ENCODE assay signal across 14 mouse cellular contexts in genomic region chr8:25366181-25366580, GRCm38 (mm10).
DNase-seq lines count a peak whose midpoint lies in the region; ATAC-seq and TF ChIP-seq lines count a peak whose summit lies in the region.
"Had no signal": no experiment of that assay in that cellular context is flagged by ENCODE, and none has a peak within 500 bp of the region (broad histone marks: within the 10 kb centered on the region; RNA-seq: fewer than 3 reads in every experiment).

No protein-coding gene starts in this region.

- no peaks in the 10 kb centered on the region for H3K79me2 ChIP-seq in myocyte (ENCODE audit: control insufficient read depth, insufficient read depth)

- intact Hi-C loops in heart, postnatal 10 days (cut with DNase I): no loop called here

- no peak overlapping the region for H3ac ChIP-seq in myocyte (ENCODE audit: control insufficient read depth, insufficient read length)

- no peak overlapping the region for H3K4me2 ChIP-seq in midbrain, embryonic 11.5 days
- no peak overlapping the region for H3K4me2 ChIP-seq in midbrain, embryonic 14.5 days (ENCODE audit: low read length)
- peak overlapping the region; percentile 58 for H3K4me2 ChIP-seq in myocyte (ENCODE audit: low read depth)
- H3K4me2 ChIP-seq: heart, embryonic 13.5 days; hindbrain, embryonic 15.5 days; liver, embryonic 15.5 days had no signal

- peak; percentile 92 for DNase-seq in heart, adult 11 months
- DNase-seq in heart, postnatal 10 days: no peak
- DNase-seq in midbrain, embryonic 11.5 days (ENCODE audit: low spot score, missing footprints): peak; percentile 73
- DNase-seq in midbrain, embryonic 14.5 days: no peak
- peak; percentile 38 for DNase-seq in gastrocnemius, adult 18-20 months (ENCODE audit: low spot score)
- no peak for DNase-seq in thymus, postnatal 36 days
- DNase-seq: adrenal gland, adult 2 months; thymus, postnatal 4 days had no signal

- no peak for TF ChIP-seq POLR2A in myocyte (IDR thresholded peaks at IDR 0.05; ENCODE audit: insufficient read length, low read depth)

- 23% methylated on average over 3 of the region's 3 CpGs for WGBS in midbrain, embryonic 11.5 days
- WGBS in midbrain, embryonic 14.5 days: 17% methylated on average over 3 of the region's 3 CpGs

- no peak overlapping the region for H3K27ac ChIP-seq in midbrain, embryonic 11.5 days (ENCODE audit: low read depth, low read length)
- no peak overlapping the region for H3K27ac ChIP-seq in midbrain, embryonic 14.5 days (replicated peaks; ENCODE audit: low read depth, low read length)
- H3K27ac ChIP-seq: heart, embryonic 13.5 days; hindbrain, embryonic 15.5 days; liver, embryonic 15.5 days had no signal

- H3K9me3 ChIP-seq in midbrain, embryonic 11.5 days (ENCODE audit: control insufficient read depth, low read length): no peaks in the 10 kb centered on the region
- H3K9me3 ChIP-seq in midbrain, embryonic 14.5 days (ENCODE audit: control insufficient read depth, low read length): no peaks in the 10 kb centered on the region; the same call in 1 of the 2 replicates
- H3K9me3 ChIP-seq: hindbrain, embryonic 15.5 days; liver, embryonic 15.5 days had no signal

- H3K4me1 ChIP-seq in midbrain, embryonic 11.5 days (ENCODE audit: control insufficient read depth, insufficient read depth, low read length): peaks cover 9% of the 10 kb centered on the region
- peaks cover 12% of the 10 kb centered on the region for H3K4me1 ChIP-seq in midbrain, embryonic 14.5 days (ENCODE audit: control insufficient read depth, insufficient read depth, low read length)
- H3K4me1 ChIP-seq: liver, embryonic 15.5 days had no signal

- H3K4me3 ChIP-seq in midbrain, embryonic 11.5 days (ENCODE audit: low read depth, low read length): no peak overlapping the region
- no peak overlapping the region for H3K4me3 ChIP-seq in midbrain, embryonic 14.5 days (replicated peaks; ENCODE audit: low read depth, low read length)
- H3K4me3 ChIP-seq in myocyte: no peak overlapping the region
- H3K4me3 ChIP-seq: erythroblast, embryonic 14.5 days; heart, embryonic 13.5 days; hindbrain, embryonic 15.5 days; liver, embryonic 15.5 days had no signal

- H3K36me3 ChIP-seq in midbrain, embryonic 11.5 days (ENCODE audit: control insufficient read depth, insufficient read depth, low read length): no peaks in the 10 kb centered on the region
- H3K36me3 ChIP-seq in midbrain, embryonic 14.5 days (ENCODE audit: control insufficient read depth, insufficient read depth, low read length): no peaks in the 10 kb centered on the region
- H3K36me3 ChIP-seq in myocyte (ENCODE audit: control insufficient read depth, insufficient read depth): no peaks in the 10 kb centered on the region
- H3K36me3 ChIP-seq: heart, embryonic 13.5 days; hindbrain, embryonic 15.5 days; liver, embryonic 15.5 days had no signal

- no peak overlapping the region for H3K9ac ChIP-seq in midbrain, embryonic 11.5 days (ENCODE audit: low read length)
- no peak overlapping the region for H3K9ac ChIP-seq in midbrain, embryonic 14.5 days (replicated peaks; ENCODE audit: low read length)
- H3K9ac ChIP-seq: heart, embryonic 13.5 days; hindbrain, embryonic 15.5 days; liver, embryonic 15.5 days had no signal

- peaks cover 4% of the 10 kb centered on the region; the same call in 1 of the 2 replicates for H3K27me3 ChIP-seq in midbrain, embryonic 11.5 days (ENCODE audit: control insufficient read depth, insufficient read depth, low read length)
- H3K27me3 ChIP-seq in midbrain, embryonic 14.5 days (ENCODE audit: control insufficient read depth, insufficient read depth, low read length): no peaks in the 10 kb centered on the region; the same call in 1 of the 2 replicates
- no peaks in the 10 kb centered on the region for H3K27me3 ChIP-seq in myocyte (ENCODE audit: control insufficient read depth, insufficient read depth, insufficient read length)
- H3K27me3 ChIP-seq: hindbrain, embryonic 15.5 days; liver, embryonic 15.5 days had no signal

- ATAC-seq in midbrain, embryonic 11.5 days (ENCODE audit: low FRiP score): no peak
- no peak for ATAC-seq in midbrain, embryonic 14.5 days (ENCODE audit: low FRiP score, low TSS enrichment)
- ATAC-seq in megakaryocyte-erythroid progenitor cell, adult 5-6 weeks (replicated peaks; ENCODE audit: low FRiP score, low TSS enrichment, poor library complexity, severe bottlenecking): no peak

TF ChIP-seq in myocyte, 11 proteins besides CTCF, POLR2A, EP300 and RAD21:
- TF ChIP-seq E2F4 (IDR thresholded peaks at IDR 0.05; ENCODE audit: insufficient read depth) (no peak), USF1 (IDR thresholded peaks at IDR 0.05; ENCODE audit: low read depth) (no peak), TCF12 (IDR thresholded peaks at IDR 0.05; ENCODE audit: insufficient read depth, poor library complexity, severe bottlenecking) (no peak), CEBPB (IDR thresholded peaks at IDR 0.05; ENCODE audit: insufficient read depth, poor library complexity, severe bottlenecking) (no peak), SRF (IDR thresholded peaks at IDR 0.05; ENCODE audit: control insufficient read depth, insufficient read length, low read depth) (no peak), REST (IDR thresholded peaks at IDR 0.05; ENCODE audit: insufficient read depth, insufficient read length) (no peak), MAX (IDR thresholded peaks at IDR 0.05; ENCODE audit: low read depth) (no peak), MYOD1 (IDR thresholded peaks at IDR 0.05; ENCODE audit: control insufficient read depth in 1 of 3, insufficient read length in 2 of 3, low read depth in 2 of 3) (no peak), POLR2AphosphoS2 (IDR thresholded peaks at IDR 0.05; ENCODE audit: insufficient read length, low read depth) (no peak), MYOG (IDR thresholded peaks at IDR 0.05; ENCODE audit: control insufficient read depth in 1 of 3, insufficient read depth in 1 of 3, insufficient read length in 2 of 3, low read depth in 2 of 3) (no peak), TCF3 (IDR thresholded peaks at IDR 0.05; ENCODE audit: insufficient read length, low read depth) (no peak)

Comparison
In these comparisons a context has a peak if more than half of its experiments do, and no peak if none do; other contexts are left out.
1. DNase-seq: peak in heart, adult 11 months (single experiment), midbrain, embryonic 11.5 days (single experiment) and gastrocnemius, adult 18-20 months (single experiment); none in heart, postnatal 10 days (0 of 2), midbrain, embryonic 14.5 days (single experiment) and thymus, postnatal 36 days (0 of 2).